Mouse (Mus musculus) liver, adult 2 months (tissue): ENCODE measurements at regions not wholly inside any gene's neighbourhood (a gene's known extent, or its start where the extent isn't known, plus 50 kb on each side); places are given as distances from the start of the nearest gene placed in this dataset.

Experiments
- DNase-seq: peaks from one replicate; pipeline ENCODE4 v3.0.0-alpha.2; 2011; ENCODE audit warnings: low read depth, low spot score; ENCODE audit errors: extremely low read depth
- H3K27ac ChIP-seq: fragments of 200-500 bp; replicated peaks from 2 replicates; pipeline ENCODE4 v1.5.1; 2012; ENCODE audit warnings: low read depth, mild to moderate bottlenecking, control low read depth, inconsistent platforms, low read length; ENCODE audit not compliant: insufficient read depth
- H3K27me3 ChIP-seq: fragments of 200-500 bp; 2 replicates; pipeline ENCODE4 v1.6.1; 2012; ENCODE audit warnings: mild to moderate bottlenecking, moderate library complexity, low read length, inconsistent platforms; ENCODE audit not compliant: control insufficient read depth, insufficient read depth
- H3K36me3 ChIP-seq: fragments of 200-500 bp; 2 replicates; pipeline ENCODE4 v1.6.1; 2012; ENCODE audit warnings: low read length, inconsistent platforms; ENCODE audit not compliant: control insufficient read depth, insufficient read depth
- H3K4me1 ChIP-seq: fragments of 200-500 bp; 2 replicates; pipeline ENCODE4 v1.6.1; 2011; ENCODE audit warnings: low read length; ENCODE audit not compliant: control insufficient read depth, insufficient read depth
- H3K4me3 ChIP-seq: fragments of 200-500 bp; 2 replicates; pipeline ENCODE4 v1.5.1; 2011; ENCODE audit warnings: low read depth, mild to moderate bottlenecking, control low read depth, low read length, moderate library complexity; ENCODE audit not compliant: insufficient read depth
- H3K79me2 ChIP-seq: fragments of 200-500 bp; 2 replicates; pipeline ENCODE4 v1.6.1; 2012; ENCODE audit warnings: inconsistent platforms, mild to moderate bottlenecking, low read length, moderate library complexity; ENCODE audit not compliant: control insufficient read depth, insufficient read depth
- H3K9ac ChIP-seq: fragments of 200-500 bp; 2 replicates; pipeline ENCODE4 v1.6.1; 2012; ENCODE audit warnings: low read depth, mild to moderate bottlenecking, control low read depth, inconsistent platforms, low read length
- CTCF ChIP-seq: fragments of 200-500 bp; IDR thresholded peaks from 2 replicates; pipeline ENCODE4 v1.5.1; 2011; ENCODE audit warnings: low read depth, low read length, control low read depth
- POLR2A ChIP-seq: fragments of 200-500 bp; IDR thresholded peaks from 2 replicates; pipeline ENCODE4 v1.6.1; 2011; ENCODE audit warnings: low read length, control low read depth; ENCODE audit not compliant: insufficient read depth; ENCODE audit errors: extremely low read depth
- WGBS: fragments of 180-500 bp; shearing (Covaris S2); methylation state at CpG from one replicate; pipeline ENCODE4 v1.1.7; 2018; 5-methylcytosine and 5-hydroxymethylcytosine counted together

DNA sequence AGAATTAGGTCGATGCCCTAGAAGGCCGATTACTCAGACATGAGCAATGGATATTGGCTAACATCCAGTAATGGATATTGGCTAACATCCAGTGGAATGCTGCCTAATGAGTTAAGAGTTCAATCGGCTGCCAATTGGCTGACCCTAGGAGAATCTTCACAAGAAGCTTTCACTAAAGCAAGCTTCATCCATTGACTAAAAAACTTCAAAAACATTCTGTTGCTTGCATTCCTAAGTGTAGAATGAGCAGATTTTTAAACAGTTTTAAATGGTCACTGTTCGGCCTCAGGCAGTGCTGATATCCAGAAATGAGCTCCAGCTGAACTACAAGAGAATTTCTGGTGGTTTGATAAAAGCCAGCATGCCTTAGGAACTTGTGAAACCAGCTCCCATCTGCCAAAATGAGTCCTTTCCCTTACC is 56.8 kb upstream of the Cenpe start:
- 11% methylated on average over 4 of the region's 4 CpGs for WGBS
- Histone ChIP-seq H3K79me2 (no peaks in the 10 kb centered on the region), H3K9ac (no peak overlapping the region), H3K4me1 (peaks cover 9% of the 10 kb centered on the region; the same call in 1 of the 2 replicates), H3K27ac (no peak overlapping the region), H3K36me3 (no peaks in the 10 kb centered on the region), H3K4me3 (no peak overlapping the region), H3K27me3 (no peaks in the 10 kb centered on the region)
- peak; percentile 92 for DNase-seq
- TF ChIP-seq CTCF (no peak), POLR2A (no peak)
